ENCODE assay signal across 11 mouse cellular contexts in genomic region chr3:94360812-94361211, GRCm38 (mm10). TPM values are rescaled to one million over a fixed set of nuclear protein-coding genes. Genes with fewer than 3 reads are reported as not detected.
DNase-seq lines count a peak whose midpoint lies in the region; ATAC-seq and TF ChIP-seq lines count a peak whose summit lies in the region.
"Had no signal": no experiment of that assay in that cellular context is flagged by ENCODE, and none has a peak within 500 bp of the region (broad histone marks: within the 10 kb centered on the region; RNA-seq: fewer than 3 reads in every experiment).

No protein-coding gene starts in this region.

- H3K9me3 ChIP-seq in midbrain, embryonic 14.5 days (ENCODE audit: control insufficient read depth, low read length) = no peaks in the 10 kb centered on the region
- H3K9me3 ChIP-seq in midbrain, embryonic 10.5 days (replicated peaks) = peaks cover 4% of the 10 kb centered on the region; the same call in 1 of the 2 replicates
- no peaks in the 10 kb centered on the region for H3K9me3 ChIP-seq in midbrain, embryonic 15.5 days
- H3K9me3 ChIP-seq: embryonic facial prominence, embryonic 15.5 days; hindbrain, embryonic 15.5 days had no signal

- intact Hi-C loops in heart, postnatal 25 days (cut with DNase I) = no loop called here

- H3K4me2 ChIP-seq in midbrain, embryonic 14.5 days (ENCODE audit: low read length) = no peak overlapping the region
- H3K4me2 ChIP-seq in midbrain, embryonic 15.5 days = no peak overlapping the region
- H3K4me2 ChIP-seq: embryonic facial prominence, embryonic 15.5 days; hindbrain, embryonic 15.5 days had no signal

- ATAC-seq in midbrain, embryonic 14.5 days (ENCODE audit: low FRiP score, low TSS enrichment) = no peak
- no peak for ATAC-seq in midbrain, embryonic 15.5 days (replicated peaks)

- no peak overlapping the region for H3K4me3 ChIP-seq in midbrain, embryonic 14.5 days (replicated peaks; ENCODE audit: low read depth, low read length)
- no peak overlapping the region for H3K4me3 ChIP-seq in midbrain, embryonic 10.5 days
- no peak overlapping the region for H3K4me3 ChIP-seq in midbrain, embryonic 15.5 days
- H3K4me3 ChIP-seq: embryonic facial prominence, embryonic 15.5 days; hindbrain, embryonic 15.5 days had no signal

- no peak overlapping the region for H3K9ac ChIP-seq in midbrain, embryonic 14.5 days (replicated peaks; ENCODE audit: low read length)
- H3K9ac ChIP-seq in midbrain, embryonic 15.5 days = no peak overlapping the region
- H3K9ac ChIP-seq: embryonic facial prominence, embryonic 15.5 days; hindbrain, embryonic 15.5 days had no signal

- peak; percentile 24 for DNase-seq in gastrocnemius, adult 18-20 months (ENCODE audit: low spot score)
- DNase-seq in gastrocnemius, postnatal 10 days = no peak
- DNase-seq in midbrain, embryonic 14.5 days = peak; percentile 64
- no peak for DNase-seq in midbrain, embryonic 10.5 days (ENCODE audit: low spot score)
- peak; percentile 60 for DNase-seq in brain, embryonic 14.5 days (ENCODE audit: low read depth)
- peak; percentile 65 for DNase-seq in retina, embryonic 14.5 days (ENCODE audit: low spot score)
- DNase-seq in heart, postnatal 25 days (ENCODE audit: low spot score) = no peak

- 5% methylated on average over 1 of the region's 1 CpGs for WGBS in midbrain, embryonic 14.5 days
- WGBS in midbrain, embryonic 10.5 days = 10% methylated on average over 1 of the region's 1 CpGs
- 3% methylated on average over 1 of the region's 1 CpGs for WGBS in midbrain, embryonic 15.5 days

- peak; percentile 27; the same call in 1 of the 2 replicates for TF ChIP-seq CTCF in brain, embryonic 14.5 days (IDR thresholded peaks at IDR 0.05; ENCODE audit: borderline replicate concordance, extremely low read depth, insufficient read depth, insufficient read length)

- no peak overlapping the region for H3K27ac ChIP-seq in midbrain, embryonic 14.5 days (replicated peaks; ENCODE audit: low read depth, low read length)
- H3K27ac ChIP-seq in midbrain, embryonic 10.5 days (replicated peaks) = no peak overlapping the region
- no peak overlapping the region for H3K27ac ChIP-seq in midbrain, embryonic 15.5 days
- H3K27ac ChIP-seq: embryonic facial prominence, embryonic 15.5 days; hindbrain, embryonic 15.5 days had no signal

- H3K4me1 ChIP-seq in midbrain, embryonic 14.5 days (ENCODE audit: control insufficient read depth, insufficient read depth, low read length) = 0 out of 2 replicates have a peak, but pooled peaks cover 4% of the 10 kb centered on the region
- H3K4me1 ChIP-seq in midbrain, embryonic 10.5 days = peaks cover 23% of the 10 kb centered on the region
- H3K4me1 ChIP-seq in midbrain, embryonic 15.5 days = peaks cover 12% of the 10 kb centered on the region; the same call in 1 of the 2 replicates

- no peaks in the 10 kb centered on the region for H3K36me3 ChIP-seq in midbrain, embryonic 14.5 days (ENCODE audit: control insufficient read depth, insufficient read depth, low read length)
- H3K36me3 ChIP-seq in midbrain, embryonic 10.5 days = no peaks in the 10 kb centered on the region
- H3K36me3 ChIP-seq in midbrain, embryonic 15.5 days (replicated peaks) = no peaks in the 10 kb centered on the region
- H3K36me3 ChIP-seq: embryonic facial prominence, embryonic 15.5 days; hindbrain, embryonic 15.5 days had no signal

- no peak for TF ChIP-seq POLR2A in brain, embryonic 14.5 days (IDR thresholded peaks at IDR 0.05; ENCODE audit: borderline replicate concordance, extremely low read depth, insufficient read depth, insufficient read length, poor library complexity, severe bottlenecking)

- H3K27me3 ChIP-seq in midbrain, embryonic 14.5 days (ENCODE audit: control insufficient read depth, insufficient read depth, low read length) = 0 out of 2 replicates have a peak, but pooled peaks cover 7% of the 10 kb centered on the region
- H3K27me3 ChIP-seq in midbrain, embryonic 10.5 days (ENCODE audit: low read depth, poor library complexity, severe bottlenecking) = peaks cover 46% of the 10 kb centered on the region
- 0 out of 2 replicates have a peak, but pooled peaks cover 3% of the 10 kb centered on the region for H3K27me3 ChIP-seq in midbrain, embryonic 15.5 days (replicated peaks)

RNA-seq across cellular contexts. Expression of gene C2cd4d, which starts 1.4 kb away (rescaled TPM):
- not detected for total RNA-seq in gastrocnemius, adult 18-20 months (2021)
- under 1 TPM; 0.34 to 0.56 TPM for total RNA-seq in gastrocnemius, postnatal 10 days (2021)
- polyA plus RNA-seq in midbrain, embryonic 14.5 days (2014; fragmentation: Nextera tagmentation; extraction: Ambion mirVana) = 2.6 and 3.1 TPM in 2 replicates
- 0.23 and 0.68 TPM in 2 replicates for polyA plus RNA-seq in midbrain, embryonic 10.5 days (2016; fragmentation: Nextera tagmentation; extraction: Ambion mirVana)
- 1.0 and 1.3 TPM in 2 replicates for polyA plus RNA-seq in brain, embryonic 14.5 days (2012; rRNA removed)
- total RNA-seq in heart, postnatal 25 days (2021) = not detected
- polyA plus RNA-seq in midbrain, embryonic 15.5 days (2015; fragmentation: Nextera tagmentation; extraction: Ambion mirVana) = 2.8 and 3.2 TPM in 2 replicates

RNA-seq across cellular contexts. Expression of gene Rorc, which starts 11.8 kb away (rescaled TPM):
- total RNA-seq in gastrocnemius, adult 18-20 months (2021) = 100 to 1,000 TPM in 1 of 2 experiments, 10 to 100 TPM in 1; 99.4 to 107 TPM
- 10 to 100 TPM; 18.2 to 19.9 TPM for total RNA-seq in gastrocnemius, postnatal 10 days (2021)
- polyA plus RNA-seq in midbrain, embryonic 14.5 days (2014; fragmentation: Nextera tagmentation; extraction: Ambion mirVana) = 0.30 and 0.43 TPM in 2 replicates
- 0.14 TPM in 1 of 2 replicates, not detected in the other for polyA plus RNA-seq in midbrain, embryonic 10.5 days (2016; fragmentation: Nextera tagmentation; extraction: Ambion mirVana)
- 0.97 and 1.5 TPM in 2 replicates for polyA plus RNA-seq in brain, embryonic 14.5 days (2012; rRNA removed)
- 10 to 100 TPM; 22.3 to 38.7 TPM for total RNA-seq in heart, postnatal 25 days (2021)
- 0.23 and 0.39 TPM in 2 replicates for polyA plus RNA-seq in midbrain, embryonic 15.5 days (2015; fragmentation: Nextera tagmentation; extraction: Ambion mirVana)

RNA-seq across cellular contexts. Expression of gene Them5, which starts 18.9 kb away (rescaled TPM):
- total RNA-seq in gastrocnemius, adult 18-20 months (2021) = not detected
- total RNA-seq in gastrocnemius, postnatal 10 days (2021) = not detected
- 0.18 TPM in 1 of 2 replicates, not detected in the other for polyA plus RNA-seq in midbrain, embryonic 14.5 days (2014; fragmentation: Nextera tagmentation; extraction: Ambion mirVana)
- polyA plus RNA-seq in midbrain, embryonic 10.5 days (2016; fragmentation: Nextera tagmentation; extraction: Ambion mirVana) = not detected in 2 replicates
- 0.26 and 1.4 TPM in 2 replicates for polyA plus RNA-seq in brain, embryonic 14.5 days (2012; rRNA removed)
- total RNA-seq in heart, postnatal 25 days (2021) = not detected
- not detected in 2 replicates for polyA plus RNA-seq in midbrain, embryonic 15.5 days (2015; fragmentation: Nextera tagmentation; extraction: Ambion mirVana)
- polyA plus RNA-seq: small intestine, adult 2 months had no signal

RNA-seq across cellular contexts. Expression of gene Lingo4, which starts 37.5 kb away (rescaled TPM):
- total RNA-seq in gastrocnemius, adult 18-20 months (2021) = under 1 TPM; 0.25 to 0.28 TPM
- under 1 TPM in 1 of 2 experiments, not detected in 1; 0.25 TPM for total RNA-seq in gastrocnemius, postnatal 10 days (2021)
- polyA plus RNA-seq in midbrain, embryonic 14.5 days (2014; fragmentation: Nextera tagmentation; extraction: Ambion mirVana) = 0.67 and 1.1 TPM in 2 replicates
- 0.71 and 0.72 TPM in 2 replicates for polyA plus RNA-seq in midbrain, embryonic 10.5 days (2016; fragmentation: Nextera tagmentation; extraction: Ambion mirVana)
- polyA plus RNA-seq in brain, embryonic 14.5 days (2012; rRNA removed) = 0.55 and 0.70 TPM in 2 replicates
- total RNA-seq in heart, postnatal 25 days (2021) = under 1 TPM; 0.06 to 0.08 TPM
- 1.6 TPM in 2 replicates for polyA plus RNA-seq in midbrain, embryonic 15.5 days (2015; fragmentation: Nextera tagmentation; extraction: Ambion mirVana)

RNA-seq across cellular contexts. Expression of gene Them4, which starts 50.9 kb away (rescaled TPM):
- 1 to 10 TPM; 6.7 TPM for total RNA-seq in gastrocnemius, adult 18-20 months (2021)
- 1 to 10 TPM; 7.7 to 7.8 TPM for total RNA-seq in gastrocnemius, postnatal 10 days (2021)
- polyA plus RNA-seq in midbrain, embryonic 14.5 days (2014; fragmentation: Nextera tagmentation; extraction: Ambion mirVana) = 57.5 and 59.7 TPM in 2 replicates
- 9.4 and 10.4 TPM in 2 replicates for polyA plus RNA-seq in midbrain, embryonic 10.5 days (2016; fragmentation: Nextera tagmentation; extraction: Ambion mirVana)
- 19.2 and 22.3 TPM in 2 replicates for polyA plus RNA-seq in brain, embryonic 14.5 days (2012; rRNA removed)
- 10 to 100 TPM; 17.5 TPM for total RNA-seq in heart, postnatal 25 days (2021)
- 53.1 and 56.9 TPM in 2 replicates for polyA plus RNA-seq in midbrain, embryonic 15.5 days (2015; fragmentation: Nextera tagmentation; extraction: Ambion mirVana)

Comparison
In these comparisons a context has a peak if more than half of its experiments do, and no peak if none do; other contexts are left out.
1. DNase-seq: peak in gastrocnemius, adult 18-20 months (single experiment), midbrain, embryonic 14.5 days (single experiment), brain, embryonic 14.5 days (single experiment) and retina, embryonic 14.5 days (single experiment); none in gastrocnemius, postnatal 10 days (single experiment), midbrain, embryonic 10.5 days (single experiment) and heart, postnatal 25 days (single experiment).